47 mouse cellular contexts compared by ENCODE assay signal in the genomic region with DNA sequence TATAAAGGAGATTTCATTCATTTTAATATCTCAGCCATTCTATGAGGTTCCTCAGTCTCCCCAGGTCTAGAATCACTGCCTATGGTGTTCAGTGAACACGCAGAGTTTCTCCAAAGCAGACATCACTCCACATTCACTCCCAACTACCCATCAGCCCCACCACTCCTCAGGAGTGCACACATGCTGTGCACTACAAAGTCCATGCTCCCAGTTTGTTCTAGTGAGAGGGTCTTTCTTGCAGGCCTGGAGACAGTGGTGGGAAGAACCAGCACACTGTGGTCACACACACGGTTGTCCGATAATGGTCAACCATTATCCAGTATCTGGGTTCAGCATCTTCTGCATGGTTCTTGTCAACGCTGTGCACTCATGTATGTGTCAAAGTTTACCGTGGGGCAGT. TPM values are rescaled to one million over a fixed set of nuclear protein-coding genes. Genes with fewer than 3 reads are reported as not detected.
"Had no signal": no experiment of that assay in that cellular context is flagged by ENCODE, and none has a peak within 500 bp of the region (broad histone marks: within the 10 kb centered on the region; RNA-seq: fewer than 3 reads in every experiment).

No protein-coding gene starts in this region.

- ATAC-seq: liver, embryonic 12.5 days; liver, postnatal 0 days; lung, postnatal 0 days; midbrain, embryonic 13.5 days; midbrain, embryonic 15.5 days; midbrain, embryonic 16.5 days had no signal

- DNase-seq: left cerebral cortex, postnatal 4 days; liver; liver, embryonic 13.5 days; liver, postnatal 0 days; lung, adult 18-20 months; lung, adult 2 months; lung, embryonic 14.5 days; lung, postnatal 10 days; lung, postnatal 14 days; lung, postnatal 36 days; lung, postnatal 4 days; midbrain, embryonic 14.5 days had no signal

- H3K36me3 ChIP-seq: limb, embryonic 10.5 days; limb, embryonic 12.5 days; limb, embryonic 13.5 days; limb, embryonic 15.5 days; liver, embryonic 12.5 days; liver, embryonic 13.5 days; liver, embryonic 15.5 days; lung, embryonic 15.5 days; midbrain, embryonic 10.5 days; midbrain, embryonic 12.5 days; midbrain, embryonic 13.5 days; midbrain, embryonic 15.5 days; neural tube, embryonic 12.5 days had no signal

- H3K4me2 ChIP-seq: limb, embryonic 12.5 days; limb, embryonic 13.5 days; limb, embryonic 15.5 days; liver, embryonic 11.5 days; liver, embryonic 12.5 days; liver, embryonic 13.5 days; liver, embryonic 15.5 days; lung, embryonic 14.5 days; lung, embryonic 15.5 days; midbrain, embryonic 11.5 days; midbrain, embryonic 12.5 days; midbrain, embryonic 13.5 days; midbrain, embryonic 15.5 days; neural tube, embryonic 12.5 days had no signal

- H3K4me1 ChIP-seq: limb, embryonic 10.5 days; limb, embryonic 12.5 days; limb, embryonic 13.5 days; limb, embryonic 15.5 days; liver, embryonic 12.5 days; liver, embryonic 13.5 days; liver, embryonic 15.5 days; lung, embryonic 15.5 days; midbrain, embryonic 10.5 days; midbrain, embryonic 12.5 days; midbrain, embryonic 13.5 days; midbrain, embryonic 15.5 days; neural tube, embryonic 12.5 days had no signal

- H3K9me3 ChIP-seq: limb, embryonic 10.5 days; limb, embryonic 12.5 days; limb, embryonic 13.5 days; limb, embryonic 15.5 days; liver, embryonic 12.5 days; liver, embryonic 13.5 days; liver, embryonic 15.5 days; lung, embryonic 15.5 days; megakaryocyte, embryonic 14.5 days; midbrain, embryonic 10.5 days; midbrain, embryonic 12.5 days; midbrain, embryonic 15.5 days; neural tube, embryonic 12.5 days had no signal

- H3K27ac ChIP-seq: limb, embryonic 10.5 days; limb, embryonic 12.5 days; limb, embryonic 13.5 days; limb, embryonic 15.5 days; liver, embryonic 12.5 days; liver, embryonic 13.5 days; liver, embryonic 14.5 days; liver, embryonic 15.5 days; lung, embryonic 15.5 days; macrophage; midbrain, embryonic 10.5 days; midbrain, embryonic 12.5 days; midbrain, embryonic 13.5 days; midbrain, embryonic 15.5 days; neural tube, embryonic 12.5 days had no signal

- H3K4me3 ChIP-seq: limb, embryonic 10.5 days; limb, embryonic 12.5 days; limb, embryonic 13.5 days; limb, embryonic 15.5 days; liver, embryonic 12.5 days; liver, embryonic 13.5 days; liver, embryonic 15.5 days; lung, embryonic 15.5 days; midbrain, embryonic 10.5 days; midbrain, embryonic 12.5 days; midbrain, embryonic 13.5 days; midbrain, embryonic 15.5 days; myocyte; neural tube, embryonic 12.5 days had no signal

- H3K27me3 ChIP-seq: limb, embryonic 12.5 days; limb, embryonic 13.5 days; limb, embryonic 15.5 days; liver, embryonic 12.5 days; liver, embryonic 13.5 days; liver, embryonic 15.5 days; lung, embryonic 15.5 days; megakaryocyte, embryonic 14.5 days; midbrain, embryonic 12.5 days; midbrain, embryonic 13.5 days; midbrain, embryonic 15.5 days; neural tube, embryonic 12.5 days had no signal

- H3K9ac ChIP-seq: limb, embryonic 12.5 days; limb, embryonic 13.5 days; limb, embryonic 15.5 days; liver, embryonic 12.5 days; liver, embryonic 13.5 days; liver, embryonic 14.5 days; liver, embryonic 15.5 days; liver, postnatal 0 days; lung, embryonic 14.5 days; lung, embryonic 15.5 days; midbrain, embryonic 12.5 days; midbrain, embryonic 13.5 days; midbrain, embryonic 15.5 days; neural tube, embryonic 12.5 days had no signal

RNA-seq across cellular contexts. Expression of gene Oas1d, which starts 12.3 kb away (rescaled TPM):
- total RNA-seq: left cerebral cortex, postnatal 10 days; left cerebral cortex, postnatal 14 days; left cerebral cortex, postnatal 25 days; left cerebral cortex, postnatal 36 days; left cerebral cortex, postnatal 4 days; liver, adult 2 months; megakaryocyte progenitor cell, adult 5-6 weeks; megakaryocyte, adult 5-6 weeks; megakaryocyte-erythroid progenitor cell, adult 5-6 weeks; monocyte, adult 5-6 weeks had no signal
- polyA plus RNA-seq: limb, embryonic 10.5 days; limb, embryonic 11.5 days; limb, embryonic 12.5 days; limb, embryonic 13.5 days; limb, embryonic 14.5 days; limb, embryonic 15.5 days; liver, adult 2 months; liver, embryonic 11.5 days; liver, embryonic 12.5 days; liver, embryonic 13.5 days; liver, embryonic 14.5 days; liver, embryonic 15.5 days; liver, embryonic 16.5 days; liver, postnatal 0 days; lung, adult 2 months; lung, embryonic 14.5 days; lung, embryonic 15.5 days; lung, embryonic 16.5 days; lung, postnatal 0 days; macrophage; midbrain, embryonic 10.5 days; midbrain, embryonic 11.5 days; midbrain, embryonic 12.5 days; midbrain, embryonic 13.5 days; midbrain, embryonic 14.5 days; myocyte; neural tube, embryonic 11.5 days; neural tube, embryonic 12.5 days had no signal

RNA-seq across cellular contexts. Expression of gene Oas1g, which starts 14.6 kb away (rescaled TPM):
- total RNA-seq: left cerebral cortex, postnatal 10 days; left cerebral cortex, postnatal 14 days; left cerebral cortex, postnatal 4 days; megakaryocyte-erythroid progenitor cell, adult 5-6 weeks had no signal
- polyA plus RNA-seq: limb, embryonic 11.5 days; limb, embryonic 13.5 days; lung, embryonic 14.5 days; midbrain, embryonic 10.5 days; midbrain, embryonic 16.5 days; myocyte; neural tube, embryonic 11.5 days had no signal

RNA-seq across cellular contexts. Expression of gene Oas1h, which starts 40.8 kb away (rescaled TPM):
- total RNA-seq: left cerebral cortex, postnatal 10 days; left cerebral cortex, postnatal 14 days; left cerebral cortex, postnatal 25 days; left cerebral cortex, postnatal 36 days; left cerebral cortex, postnatal 4 days; liver, adult 2 months; megakaryocyte progenitor cell, adult 5-6 weeks; megakaryocyte, adult 5-6 weeks; megakaryocyte-erythroid progenitor cell, adult 5-6 weeks; midbrain, postnatal 0 days; monocyte, adult 5-6 weeks had no signal
- polyA plus RNA-seq: limb, embryonic 10.5 days; limb, embryonic 11.5 days; limb, embryonic 12.5 days; limb, embryonic 13.5 days; limb, embryonic 14.5 days; limb, embryonic 15.5 days; liver, adult 2 months; liver, embryonic 11.5 days; liver, embryonic 12.5 days; liver, embryonic 13.5 days; liver, embryonic 14.5 days; liver, embryonic 15.5 days; liver, embryonic 16.5 days; liver, postnatal 0 days; lung, adult 2 months; lung, embryonic 14.5 days; lung, embryonic 15.5 days; lung, embryonic 16.5 days; lung, postnatal 0 days; macrophage; midbrain, embryonic 10.5 days; midbrain, embryonic 11.5 days; midbrain, embryonic 12.5 days; midbrain, embryonic 13.5 days; midbrain, embryonic 14.5 days; midbrain, embryonic 15.5 days; midbrain, embryonic 16.5 days; midbrain, postnatal 0 days; myocyte; neural tube, embryonic 11.5 days; neural tube, embryonic 12.5 days had no signal

RNA-seq across cellular contexts. Expression of gene Oas1f, which starts 54.9 kb away (rescaled TPM):
- total RNA-seq: left cerebral cortex, postnatal 10 days; left cerebral cortex, postnatal 14 days; left cerebral cortex, postnatal 25 days; left cerebral cortex, postnatal 36 days; left cerebral cortex, postnatal 4 days; liver, adult 2 months; megakaryocyte progenitor cell, adult 5-6 weeks; megakaryocyte, adult 5-6 weeks; megakaryocyte-erythroid progenitor cell, adult 5-6 weeks; midbrain, postnatal 0 days; monocyte, adult 5-6 weeks had no signal
- polyA plus RNA-seq: limb, embryonic 10.5 days; limb, embryonic 11.5 days; limb, embryonic 12.5 days; limb, embryonic 13.5 days; limb, embryonic 14.5 days; liver, adult 2 months; liver, embryonic 11.5 days; liver, embryonic 12.5 days; liver, embryonic 13.5 days; liver, embryonic 14.5 days; liver, embryonic 15.5 days; liver, embryonic 16.5 days; liver, postnatal 0 days; lung, adult 2 months; lung, embryonic 14.5 days; lung, embryonic 15.5 days; lung, embryonic 16.5 days; lung, postnatal 0 days; macrophage; midbrain, embryonic 10.5 days; midbrain, embryonic 12.5 days; midbrain, embryonic 13.5 days; midbrain, embryonic 14.5 days; midbrain, embryonic 15.5 days; midbrain, embryonic 16.5 days; midbrain, postnatal 0 days; myocyte; neural tube, embryonic 11.5 days; neural tube, embryonic 12.5 days had no signal
